Mouse (Mus musculus): Measurements from ENCODE around the gene Pou2f1.

The Pou2f1 gene

GRCm38 (mm10) chr1:166002520-166003155, at the start of gene Pou2f1:
TSS of gene Pou2f1 (minus strand) at chr1:166002678.
- DNase-seq (ENCODE audit: low read depth), result peak; percentile 100

DNA sequence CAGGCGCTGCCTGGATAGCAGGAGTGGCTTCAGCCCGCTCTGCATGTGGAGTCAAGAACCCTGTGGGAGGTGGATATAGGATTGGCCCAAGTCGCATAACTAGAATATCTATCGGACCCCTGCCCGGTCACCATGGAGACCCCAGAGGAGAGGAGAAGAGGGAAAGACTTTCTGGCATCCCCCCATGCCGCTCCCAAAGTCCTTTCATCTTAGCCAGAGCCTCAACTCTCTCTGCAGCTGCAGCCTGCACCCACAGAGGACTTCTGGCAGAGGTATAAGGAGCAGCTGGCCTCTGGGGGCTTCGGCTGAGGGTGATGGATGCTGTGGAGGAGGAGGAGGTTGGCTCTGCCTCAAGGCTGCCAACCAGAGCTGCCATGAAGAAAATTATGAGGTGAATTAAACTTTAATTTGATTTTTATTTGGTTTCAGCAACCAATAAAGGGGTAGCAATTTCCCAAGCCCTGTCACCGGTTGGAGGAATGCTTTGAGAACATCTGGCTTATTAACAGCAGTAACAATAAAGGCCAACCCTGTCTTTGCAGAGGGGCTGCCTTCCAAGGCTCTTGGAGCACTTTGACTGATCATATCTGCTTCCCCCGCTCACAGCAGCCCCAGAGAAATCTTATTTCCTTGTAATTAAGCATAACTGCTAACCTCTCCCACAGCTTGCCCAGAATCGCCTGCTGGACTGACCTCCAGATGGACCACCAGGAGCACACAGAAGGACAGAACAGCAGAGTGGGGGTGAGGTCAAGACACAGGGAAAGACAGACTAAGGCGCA, 46.8 kb upstream of the Pou2f1 start:
- DNase-seq (ENCODE audit: low read depth), result no peak

DNA sequence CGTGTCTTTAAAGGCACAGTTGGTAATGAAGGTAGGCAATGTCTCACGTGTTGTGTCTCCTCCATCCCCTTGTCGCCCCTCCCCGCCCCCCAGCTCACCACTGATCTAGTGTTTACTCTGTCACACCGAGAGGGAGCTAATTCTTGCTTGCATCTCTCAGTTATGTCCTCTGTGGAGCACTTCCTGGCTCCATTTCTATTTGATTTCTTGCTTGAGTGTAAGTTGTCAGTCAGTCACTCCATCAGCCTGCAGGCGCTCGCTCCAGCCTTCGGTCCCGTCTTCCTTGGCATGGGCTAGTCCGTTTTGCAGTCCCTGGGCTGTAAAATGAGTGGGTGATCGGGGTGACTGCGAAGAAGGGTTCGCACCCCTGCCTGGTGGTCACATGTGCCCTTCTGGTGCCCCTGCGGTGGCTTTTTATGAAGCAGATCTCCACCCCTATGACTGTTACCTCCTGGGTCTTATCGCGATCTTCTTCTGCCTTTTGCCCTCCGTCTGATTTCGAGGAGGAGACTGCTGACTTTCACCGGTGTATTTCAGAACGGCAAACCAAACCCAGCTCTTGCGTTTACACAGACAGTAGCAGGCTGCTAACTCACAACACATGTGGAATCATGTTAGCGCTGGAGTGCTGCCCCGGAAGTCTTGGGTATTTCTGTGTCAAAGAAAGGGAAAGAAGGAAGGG, 45.9 kb upstream of the Pou2f1 start:
- peak; percentile 80 for DNase-seq (ENCODE audit: low read depth)

- peak; percentile 70 for DNase-seq (ENCODE audit: low read depth)
These were observed 45.2 kb upstream of the Pou2f1 start for GRCm38 (mm10) chr1:166047505-166048170.

- DNase-seq (ENCODE audit: low read depth), result no peak
These were observed 43.4 kb upstream of the Pou2f1 start for GRCm38 (mm10) chr1:166045894-166046197.

- DNase-seq (ENCODE audit: low read depth), result no peak
These were observed 42.8 kb upstream of the Pou2f1 start for GRCm38 (mm10) chr1:166045060-166045893.

DNA sequence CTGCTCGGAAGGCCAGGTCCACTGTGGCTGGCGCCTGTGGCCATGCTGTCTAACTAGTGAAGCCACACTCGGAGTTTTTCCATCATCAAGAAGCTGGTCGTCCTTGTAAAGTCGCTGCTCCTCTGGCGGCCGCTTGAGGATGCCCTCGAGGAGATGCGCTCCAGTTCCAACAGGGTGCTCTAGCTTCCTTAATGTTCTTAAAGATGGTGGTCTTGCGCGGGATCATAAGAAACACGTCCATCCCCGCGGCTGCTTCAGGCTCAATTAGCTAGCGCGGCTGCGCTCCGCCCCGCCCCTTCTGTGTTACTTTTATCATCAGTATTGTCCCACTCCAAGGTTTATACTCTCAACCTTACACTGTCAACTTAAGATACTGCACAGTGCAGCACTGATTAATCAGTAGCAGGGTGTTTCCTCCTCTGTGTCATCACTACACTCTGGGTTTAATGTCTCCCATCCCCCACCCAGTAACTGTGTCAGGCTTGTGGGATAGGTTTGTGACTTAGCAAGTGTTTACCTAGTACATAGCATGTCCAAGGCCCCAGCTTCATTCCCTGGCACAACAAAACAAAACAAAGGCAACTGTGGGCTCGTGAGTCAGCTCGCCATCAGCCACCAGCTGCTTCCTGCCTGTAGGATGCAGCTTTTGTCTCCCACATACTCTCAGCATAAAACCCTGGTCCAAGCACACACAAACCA, 41.1 kb upstream of the Pou2f1 start:
- DNase-seq (ENCODE audit: low read depth), result peak; percentile 16

DNA sequence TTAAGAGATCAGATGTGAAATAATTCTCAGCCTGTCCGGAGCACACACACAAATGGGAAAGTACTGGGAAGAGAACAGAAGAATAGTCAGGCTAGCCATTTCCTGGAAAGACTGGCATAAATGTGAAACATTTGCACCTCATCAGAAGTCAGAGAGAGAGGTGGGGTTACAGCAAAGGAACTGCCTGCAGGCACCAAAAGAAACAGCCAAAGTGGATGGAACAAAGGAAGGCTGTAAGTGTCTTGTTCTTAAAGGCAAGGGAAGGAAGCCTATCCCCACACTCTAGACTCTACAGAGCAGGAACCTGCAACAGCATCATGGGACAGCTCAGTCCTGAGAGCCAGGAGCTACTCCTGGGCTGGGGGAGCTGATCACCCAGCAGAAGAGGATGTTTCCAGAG, 39.0 kb upstream of the Pou2f1 start:
- DNase-seq (ENCODE audit: low read depth), result no peak

- no peak for DNase-seq (ENCODE audit: low read depth)
These were observed 36.4 kb upstream of the Pou2f1 start for GRCm38 (mm10) chr1:166038731-166039332.

DNA sequence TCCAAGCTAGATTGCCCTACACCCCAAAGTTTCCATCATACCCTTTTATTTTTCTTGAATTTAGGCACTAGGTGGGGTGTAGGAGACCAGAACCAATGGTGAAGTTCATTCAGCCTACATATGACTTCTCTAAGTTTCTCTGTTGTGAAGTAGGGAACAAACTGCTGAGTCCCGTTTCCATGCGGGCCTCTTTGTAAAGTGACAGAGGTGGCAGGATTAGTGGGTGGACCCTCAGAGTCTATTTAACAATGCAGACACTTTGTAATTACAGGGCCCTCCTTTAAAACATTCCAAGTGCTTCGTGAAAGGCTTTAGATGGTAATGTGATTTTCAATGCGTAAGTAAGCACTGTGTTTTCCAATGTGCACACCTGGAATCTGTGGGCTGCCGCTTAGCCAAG, 32.6 kb upstream of the Pou2f1 start:
- DNase-seq (ENCODE audit: low read depth), result no peak

DNA sequence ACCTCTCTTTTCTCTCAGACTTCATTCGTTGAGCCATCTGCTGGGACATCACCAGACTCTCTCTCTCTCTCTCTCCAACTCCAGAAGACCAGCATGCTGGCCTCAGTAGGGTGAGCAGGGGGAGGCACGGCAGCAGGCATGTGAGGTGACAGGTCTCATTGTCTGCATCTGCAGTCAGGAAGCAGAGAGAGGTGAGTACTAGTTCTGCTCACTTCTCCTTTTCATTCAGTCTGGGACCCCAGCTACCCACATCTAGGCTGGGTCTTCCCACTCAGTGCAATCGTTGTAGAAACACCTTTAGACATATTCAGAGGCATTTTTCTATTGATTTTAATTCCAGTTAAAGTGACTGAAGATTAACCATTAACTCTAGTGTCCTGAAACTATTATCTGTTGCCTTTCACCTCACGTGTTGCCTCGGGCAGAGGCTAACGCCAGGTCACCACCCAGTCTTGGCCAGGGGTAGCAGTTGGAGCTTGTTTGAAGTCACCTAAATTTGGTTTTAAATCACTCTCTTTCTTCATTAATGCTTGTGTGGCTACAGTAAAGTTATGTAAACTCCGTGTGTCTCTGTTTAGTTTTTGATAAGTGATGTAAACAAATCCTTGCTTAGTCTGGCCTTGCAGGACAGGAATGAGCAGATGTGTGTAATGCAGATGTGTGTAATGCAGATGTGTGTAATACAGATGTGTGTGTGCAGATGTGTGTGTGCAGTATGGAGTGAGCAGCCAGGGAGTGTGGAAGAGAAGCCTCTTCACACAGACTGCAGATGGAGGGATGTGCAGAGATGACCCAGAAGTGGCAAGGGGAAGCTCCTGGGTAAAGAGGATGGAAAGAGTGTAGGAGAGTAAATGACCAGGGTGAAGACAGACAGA, 29.4 kb upstream of the Pou2f1 start:
- DNase-seq (ENCODE audit: low read depth), result no peak

- DNase-seq (ENCODE audit: low read depth), result no peak
These were observed 21.5 kb upstream of the Pou2f1 start for GRCm38 (mm10) chr1:166023981-166024380.

DNA sequence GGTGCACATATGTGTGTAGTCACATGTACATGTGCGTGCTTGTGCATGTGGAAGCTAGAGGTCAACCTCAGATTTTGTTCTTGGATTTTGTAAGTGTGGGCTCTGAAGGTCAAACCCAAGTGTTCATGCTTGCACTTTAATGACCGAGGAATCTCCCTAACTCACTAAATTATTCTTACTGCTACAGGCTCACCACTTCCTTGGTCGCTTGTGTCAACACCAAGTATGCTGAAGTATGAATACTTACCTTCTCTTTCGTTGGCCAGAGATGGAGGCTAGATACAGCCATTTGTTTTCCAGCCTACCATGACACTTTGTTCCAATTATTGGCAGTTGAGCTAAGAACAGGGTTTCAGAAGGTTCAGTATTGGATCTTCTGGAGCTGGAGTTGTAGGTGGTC, 14.7 kb upstream of the Pou2f1 start:
- DNase-seq (ENCODE audit: low read depth), result peak; percentile 51

- DNase-seq (ENCODE audit: low read depth), result peak; percentile 77
These were observed 13.8 kb upstream of the Pou2f1 start for GRCm38 (mm10) chr1:166016306-166016705.

DNA sequence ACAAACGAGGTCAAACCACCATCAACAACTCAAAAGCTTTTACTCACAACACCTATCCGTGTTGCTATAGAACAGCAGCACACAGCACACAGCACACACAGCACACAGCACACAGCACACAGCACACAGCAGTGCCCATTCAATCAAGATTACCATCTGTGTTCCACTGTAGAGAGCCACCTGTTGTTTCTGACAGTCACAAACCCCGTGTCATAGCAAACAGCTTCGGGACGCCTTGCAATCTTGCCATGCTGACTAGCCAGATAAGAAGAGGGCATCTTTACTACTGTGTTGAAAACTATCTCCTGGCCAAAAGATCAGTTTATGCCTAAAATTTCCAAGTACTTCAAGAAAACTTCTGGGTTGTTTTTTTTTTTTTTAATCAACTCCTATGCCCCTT, 12.1 kb upstream of the Pou2f1 start:
- no peak for DNase-seq (ENCODE audit: low read depth)

- DNase-seq (ENCODE audit: low read depth), result no peak
These were observed 7.6 kb upstream of the Pou2f1 start for GRCm38 (mm10) chr1:166010106-166010505.

GRCm38 (mm10) chr1:166008634-166009350, 6.3 kb upstream of the Pou2f1 start:
- no peak for DNase-seq (ENCODE audit: low read depth)

GRCm38 (mm10) chr1:166007026-166007425, 4.5 kb upstream of the Pou2f1 start:
- DNase-seq (ENCODE audit: low read depth), result no peak

Data from naive thymus-derived CD4-positive, alpha-beta T cell, adult 2 months (primary cell).